Mouse (Mus musculus): Measurements from ENCODE around the gene Tiam1. TPM values are rescaled to one million over a fixed set of nuclear protein-coding genes. Genes with fewer than 3 reads are reported as not detected.

The Tiam1 gene
- polyA plus RNA-seq, 1 experiment from 2014 or later = 21.9 TPM

DNA sequence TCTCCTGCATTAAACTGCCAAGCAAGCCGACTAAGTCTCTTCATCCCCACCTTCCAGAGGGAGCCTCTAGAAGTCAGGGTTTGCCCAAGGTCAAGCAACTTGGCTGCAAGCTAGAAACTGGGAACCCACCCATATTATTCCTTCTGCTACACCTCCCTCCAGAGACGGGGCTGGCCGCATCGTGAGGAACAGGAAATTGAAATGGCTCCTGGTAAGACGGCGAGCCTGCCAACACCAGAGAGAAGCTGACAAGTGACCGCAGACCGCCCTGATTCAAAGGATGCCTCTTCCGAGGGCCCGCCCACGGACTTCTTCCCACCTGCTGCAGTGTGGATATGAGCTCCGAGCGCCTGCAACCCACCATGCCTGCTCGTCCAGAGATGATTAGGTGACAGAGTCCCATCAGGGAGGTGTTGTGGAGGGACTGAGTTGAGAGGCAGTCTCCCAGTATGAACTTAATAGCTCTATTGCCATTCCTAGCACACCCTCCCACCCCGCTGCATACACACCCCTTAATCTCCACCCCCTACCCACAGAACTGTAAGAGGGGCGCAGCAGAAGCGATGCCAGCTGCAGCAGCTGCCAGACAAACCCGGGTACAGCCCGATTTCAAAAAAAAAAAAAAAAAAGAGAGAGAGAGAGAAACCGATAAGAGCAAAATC is 246.6 kb downstream of the Tiam1 start:
- no peaks in the 10 kb centered on the region for H3K27me3 ChIP-seq
- peaks cover 12% of the 10 kb centered on the region for H3K36me3 ChIP-seq
- 86% methylated on average over 20 of the region's 20 CpGs for WGBS
- no peak overlapping the region for H3K9ac ChIP-seq
- H3K9me3 ChIP-seq = no peaks in the 10 kb centered on the region
- ATAC-seq (ENCODE audit: low read depth) = no peak
- H3K4me1 ChIP-seq (replicated peaks) = peaks cover 20% of the 10 kb centered on the region
- no peak overlapping the region for H3K4me3 ChIP-seq
- no peak overlapping the region for H3K27ac ChIP-seq (replicated peaks)
- no peak overlapping the region for H3K4me2 ChIP-seq

DNA sequence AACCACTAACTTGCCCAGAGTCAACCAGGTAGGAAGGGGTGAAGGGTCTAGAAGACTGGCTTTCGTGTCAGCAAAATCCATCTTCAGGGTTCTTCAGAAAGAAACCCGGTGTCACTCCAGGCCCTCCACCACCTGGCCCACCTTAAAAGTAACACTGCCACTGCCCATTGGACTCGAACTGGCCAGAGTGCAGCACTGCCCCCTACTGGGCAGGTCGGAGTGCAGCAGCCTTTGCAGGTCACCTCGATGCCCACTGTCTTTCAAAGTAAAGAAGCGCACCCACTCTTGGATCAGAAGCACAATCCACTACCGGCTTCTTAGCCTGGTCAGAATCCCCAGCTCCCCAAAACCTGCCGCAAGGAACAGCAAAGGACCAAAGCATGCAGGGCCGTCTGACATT is 247.2 kb downstream of the Tiam1 start:
- ATAC-seq (ENCODE audit: low read depth) = no peak

DNA sequence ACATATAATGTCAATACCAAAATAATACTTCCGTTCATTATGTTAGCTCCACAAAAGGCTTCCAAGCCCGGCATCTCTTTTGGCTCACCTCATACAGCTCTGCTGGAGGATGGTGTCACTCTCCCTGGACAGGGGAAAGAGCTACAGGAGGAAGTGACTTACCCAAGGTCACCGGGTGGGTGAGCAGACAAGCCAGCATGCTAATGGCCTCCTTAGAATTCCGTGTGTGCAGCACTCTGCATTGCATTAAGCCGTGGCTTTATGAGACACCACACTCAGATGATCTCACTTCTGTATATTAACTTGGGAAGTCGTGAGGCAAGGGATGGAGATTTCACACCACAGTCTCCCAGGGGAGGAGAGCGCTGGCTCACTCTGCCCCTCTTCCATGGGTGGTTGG is 248.3 kb downstream of the Tiam1 start:
- Histone ChIP-seq H3K9ac (no peak overlapping the region), H3K4me3 (no peak overlapping the region), H3K36me3 (peaks cover 12% of the 10 kb centered on the region), H3K9me3 (no peaks in the 10 kb centered on the region), H3K27ac (replicated peaks) (no peak overlapping the region), H3K27me3 (no peaks in the 10 kb centered on the region), H3K4me2 (no peak overlapping the region), H3K4me1 (replicated peaks) (peaks cover 18% of the 10 kb centered on the region; the same call in 1 of the 2 replicates)
- no peak for ATAC-seq (ENCODE audit: low read depth)
- WGBS = 77% methylated on average over 7 of the region's 7 CpGs

More for the DNA sequence above, 247.2 kb downstream of the Tiam1 start:
- WGBS = 79% methylated on average over 9 of the region's 9 CpGs
- Histone ChIP-seq H3K4me2 (no peak overlapping the region), H3K27me3 (no peaks in the 10 kb centered on the region), H3K4me3 (no peak overlapping the region), H3K27ac (replicated peaks) (no peak overlapping the region), H3K4me1 (replicated peaks) (peaks cover 20% of the 10 kb centered on the region), H3K9me3 (no peaks in the 10 kb centered on the region), H3K36me3 (peaks cover 12% of the 10 kb centered on the region), H3K9ac (no peak overlapping the region)

DNA sequence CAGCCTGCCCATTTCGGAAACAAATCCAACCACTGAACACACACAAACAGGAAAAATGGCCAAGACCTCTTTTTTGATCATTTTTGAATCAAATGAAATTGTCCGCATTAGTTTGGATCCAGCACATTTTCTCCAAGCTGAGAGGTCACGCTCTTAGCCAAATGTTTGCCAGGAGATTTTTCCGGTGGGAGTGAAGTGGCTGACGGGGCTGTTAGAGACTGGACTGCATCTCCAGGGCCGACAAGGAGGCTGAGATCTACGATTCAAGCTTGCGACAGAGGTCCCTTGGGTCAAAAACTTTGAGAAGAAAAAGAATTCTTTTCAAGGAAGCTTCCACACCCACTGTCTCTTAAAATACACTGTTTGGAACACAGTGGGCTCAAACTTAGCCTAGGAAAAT is 248.8 kb downstream of the Tiam1 start:
- Histone ChIP-seq H3K9me3 (no peaks in the 10 kb centered on the region), H3K27ac (replicated peaks) (no peak overlapping the region), H3K4me3 (no peak overlapping the region), H3K4me2 (no peak overlapping the region), H3K27me3 (no peaks in the 10 kb centered on the region), H3K36me3 (peaks cover 12% of the 10 kb centered on the region), H3K9ac (no peak overlapping the region), H3K4me1 (replicated peaks) (peaks cover 18% of the 10 kb centered on the region; the same call in 1 of the 2 replicates)
- no peak for ATAC-seq (ENCODE audit: low read depth)
- WGBS = 67% methylated on average over 8 of the region's 8 CpGs

DNA sequence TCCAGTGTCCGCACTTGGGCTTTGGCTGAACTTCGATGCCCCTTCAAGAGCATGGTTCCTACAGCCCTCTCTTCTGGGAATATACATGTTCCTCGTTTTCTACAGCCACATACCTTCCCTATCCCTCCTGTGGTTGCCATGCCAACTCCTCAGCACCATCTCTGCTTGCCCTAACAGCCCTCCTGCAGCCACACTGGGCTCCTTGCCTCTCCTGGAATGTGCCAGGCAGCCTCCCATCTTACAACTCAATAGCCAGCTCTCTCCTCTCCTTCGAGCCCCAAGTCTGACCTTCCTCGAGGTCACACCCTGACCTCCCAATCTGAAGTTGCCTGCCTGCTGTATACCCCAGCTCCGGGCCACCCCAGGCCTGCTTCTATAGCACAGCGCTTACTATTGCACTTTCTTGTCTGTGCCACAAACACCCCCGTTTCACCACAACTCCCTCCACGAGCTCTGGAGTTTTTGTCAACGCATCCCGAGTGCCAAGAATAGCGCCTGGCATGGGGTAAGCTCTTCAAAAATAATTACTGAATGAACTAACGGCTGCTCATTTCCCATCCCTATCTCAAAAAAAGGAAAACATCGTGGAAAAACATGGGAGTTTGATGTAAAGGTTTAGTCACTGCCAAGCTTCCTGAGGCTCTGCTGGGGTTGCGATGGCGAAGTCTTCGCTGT is 252.9 kb downstream of the Tiam1 start:
- no peak overlapping the region for H3K27ac ChIP-seq (replicated peaks)
- no peak overlapping the region for H3K4me2 ChIP-seq
- no peak for ATAC-seq (ENCODE audit: low read depth)
- H3K4me1 ChIP-seq (replicated peaks) = peaks cover 18% of the 10 kb centered on the region; the same call in 1 of the 2 replicates
- H3K9me3 ChIP-seq = no peaks in the 10 kb centered on the region
- H3K27me3 ChIP-seq = no peaks in the 10 kb centered on the region
- no peak overlapping the region for H3K9ac ChIP-seq
- WGBS = 73% methylated on average over 17 of the region's 17 CpGs
- H3K4me3 ChIP-seq = no peak overlapping the region
- peaks cover 5% of the 10 kb centered on the region; the same call in 1 of the 2 replicates for H3K36me3 ChIP-seq

DNA sequence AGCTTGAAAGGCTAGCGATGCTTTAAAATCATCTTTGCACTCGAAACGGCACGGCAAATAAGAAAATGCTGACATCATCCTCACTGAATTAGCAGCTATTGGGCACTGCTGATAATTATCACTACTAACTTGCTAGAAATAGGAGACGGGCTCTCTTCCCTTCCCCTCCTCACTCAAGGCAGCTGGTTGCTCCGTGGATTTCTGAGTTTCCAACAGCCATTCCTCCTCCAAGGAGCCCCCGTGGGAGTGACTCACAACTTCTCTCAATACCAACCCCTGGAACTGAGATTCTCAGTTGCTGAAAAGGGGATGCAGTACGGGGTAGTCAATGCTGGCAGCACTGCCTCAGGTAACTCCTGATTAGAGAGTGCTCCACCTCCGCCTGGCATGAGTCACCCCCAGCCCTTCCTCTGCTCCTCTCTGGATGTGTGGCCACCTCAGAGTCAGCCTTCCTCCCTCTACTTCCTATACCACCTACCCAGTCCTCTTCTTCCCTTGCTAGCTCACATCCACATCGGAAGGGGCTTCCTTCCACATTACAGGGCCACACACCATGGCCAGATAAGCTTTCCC is 253.6 kb downstream of the Tiam1 start:
- no peak overlapping the region for H3K4me2 ChIP-seq
- no peak overlapping the region for H3K9ac ChIP-seq
- WGBS = 72% methylated on average over 10 of the region's 10 CpGs
- no peaks in the 10 kb centered on the region for H3K27me3 ChIP-seq
- no peak overlapping the region for H3K4me3 ChIP-seq
- no peak overlapping the region for H3K27ac ChIP-seq (replicated peaks)
- H3K36me3 ChIP-seq = peaks cover 5% of the 10 kb centered on the region; the same call in 1 of the 2 replicates
- H3K9me3 ChIP-seq = no peaks in the 10 kb centered on the region
- no peak for ATAC-seq (ENCODE audit: low read depth)
- H3K4me1 ChIP-seq (replicated peaks) = peaks cover 18% of the 10 kb centered on the region; the same call in 1 of the 2 replicates

DNA sequence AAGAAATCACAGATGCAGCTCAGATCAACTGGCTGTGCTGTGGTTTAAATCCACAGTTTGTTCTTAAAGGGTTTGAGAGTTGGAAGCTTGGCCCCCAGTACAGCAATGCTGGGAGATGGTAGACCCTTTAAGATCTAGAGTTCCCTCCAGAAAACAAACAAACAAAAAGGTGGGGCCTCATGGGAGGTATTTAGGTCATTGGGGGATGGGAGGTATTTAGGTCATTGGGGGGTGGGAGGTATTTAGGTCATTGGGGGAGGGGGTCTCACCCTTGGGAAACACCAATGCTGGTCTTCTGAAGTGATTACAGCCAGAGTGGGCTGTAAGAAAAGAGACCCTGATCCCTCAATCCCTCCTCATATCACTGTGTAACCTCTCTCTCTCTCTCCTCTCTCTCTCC is 257.0 kb downstream of the Tiam1 start:
- Histone ChIP-seq H3K9ac (no peak overlapping the region), H3K27me3 (no peaks in the 10 kb centered on the region), H3K36me3 (peaks cover 12% of the 10 kb centered on the region), H3K9me3 (no peaks in the 10 kb centered on the region), H3K4me3 (no peak overlapping the region), H3K4me2 (no peak overlapping the region), H3K4me1 (replicated peaks) (peaks cover 18% of the 10 kb centered on the region; the same call in 1 of the 2 replicates), H3K27ac (replicated peaks) (no peak overlapping the region)
- no peak for ATAC-seq (ENCODE audit: low read depth)

DNA sequence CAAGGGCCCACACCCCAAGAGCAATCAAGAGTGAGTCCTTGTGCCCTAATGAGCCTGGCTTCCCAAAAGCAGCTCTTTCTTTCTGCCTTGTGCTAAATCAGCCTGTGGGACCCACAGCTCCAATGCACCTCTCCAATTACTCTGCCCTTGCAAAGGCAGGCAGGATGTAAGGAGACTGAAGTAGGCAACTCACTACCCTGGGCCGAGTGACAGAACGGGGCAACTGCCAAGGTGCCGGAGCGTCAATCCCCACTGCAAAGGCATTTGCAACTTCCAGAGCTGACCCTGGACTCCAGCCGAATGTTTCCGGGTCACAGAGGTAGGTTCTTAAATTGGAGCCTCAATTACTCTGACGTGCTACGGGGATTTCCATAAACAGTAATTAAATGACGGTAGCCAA is 257.9 kb downstream of the Tiam1 start:
- H3K4me2 ChIP-seq = no peak overlapping the region
- 78% methylated on average over 9 of the region's 9 CpGs for WGBS
- H3K4me1 ChIP-seq (replicated peaks) = peaks cover 14% of the 10 kb centered on the region; the same call in 1 of the 2 replicates
- H3K27me3 ChIP-seq = no peaks in the 10 kb centered on the region
- no peak overlapping the region for H3K27ac ChIP-seq (replicated peaks)
- no peaks in the 10 kb centered on the region for H3K9me3 ChIP-seq
- ATAC-seq (ENCODE audit: low read depth) = no peak
- H3K4me3 ChIP-seq = no peak overlapping the region
- peaks cover 12% of the 10 kb centered on the region for H3K36me3 ChIP-seq
- H3K9ac ChIP-seq = no peak overlapping the region

DNA sequence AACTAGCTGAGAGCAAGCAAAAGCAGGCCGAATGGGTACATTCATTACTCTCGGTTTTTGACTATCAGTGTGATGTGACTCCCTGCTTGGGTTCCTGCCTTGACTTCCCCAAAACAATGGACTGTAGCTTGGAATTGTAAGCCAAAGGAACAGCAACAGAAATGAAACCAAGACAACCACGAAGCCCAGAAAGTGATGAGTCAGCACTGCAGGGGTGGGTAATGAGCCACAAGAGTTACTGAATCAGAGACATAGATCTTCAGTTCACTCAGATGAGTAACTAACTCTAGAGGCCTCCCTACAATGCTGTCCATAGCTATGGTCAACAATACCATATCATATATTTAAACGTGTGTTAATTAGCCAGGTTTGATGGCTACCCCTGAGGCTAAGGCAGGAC is 259.7 kb downstream of the Tiam1 start:
- no peak overlapping the region for H3K4me2 ChIP-seq
- no peak overlapping the region for H3K27ac ChIP-seq (replicated peaks)
- no peaks in the 10 kb centered on the region for H3K27me3 ChIP-seq
- H3K36me3 ChIP-seq = peaks cover 12% of the 10 kb centered on the region
- no peaks in the 10 kb centered on the region for H3K9me3 ChIP-seq
- no peak overlapping the region for H3K9ac ChIP-seq
- no peaks in the 10 kb centered on the region for H3K4me1 ChIP-seq (replicated peaks)
- H3K4me3 ChIP-seq = no peak overlapping the region
- ATAC-seq (ENCODE audit: low read depth) = no peak
- 94% methylated on average over 4 of the region's 4 CpGs for WGBS

DNA sequence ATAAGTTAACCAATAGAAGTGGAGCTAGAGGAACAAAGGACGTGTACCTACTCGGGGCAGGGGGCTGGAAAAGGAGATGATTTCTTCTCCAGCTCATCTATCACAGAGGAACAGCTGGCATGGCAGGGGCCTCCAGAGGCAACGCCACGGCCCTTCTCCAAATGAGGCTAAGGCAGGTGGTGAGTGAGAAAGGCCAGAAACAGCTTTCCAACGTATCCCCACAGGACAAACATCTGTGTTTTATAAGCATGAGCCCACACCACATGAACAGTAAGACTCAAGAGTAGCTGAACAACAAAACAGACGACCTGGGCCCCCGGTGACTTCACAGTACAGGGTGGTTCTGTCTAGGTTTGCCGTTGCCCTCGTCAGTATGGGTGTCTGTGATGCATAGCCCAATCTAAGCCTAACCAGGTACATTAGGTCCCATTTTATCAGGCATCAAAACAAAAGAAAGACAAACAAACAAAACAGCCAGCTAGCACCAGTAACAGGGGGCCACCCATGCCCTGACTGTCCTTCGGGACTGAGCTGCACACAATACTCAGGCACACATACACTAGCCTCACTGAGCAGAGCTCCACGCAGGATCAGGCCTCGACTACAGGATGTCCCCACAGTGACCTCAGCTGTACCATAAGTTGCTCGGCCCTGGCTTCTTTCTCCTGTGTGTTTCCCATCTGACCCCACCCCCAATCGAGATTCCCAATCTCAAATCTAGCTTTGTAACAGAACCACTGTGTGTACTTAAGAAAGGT is 260.9 kb downstream of the Tiam1 start:
- no peaks in the 10 kb centered on the region for H3K27me3 ChIP-seq
- 75% methylated on average over 14 of the region's 14 CpGs for WGBS

DNA sequence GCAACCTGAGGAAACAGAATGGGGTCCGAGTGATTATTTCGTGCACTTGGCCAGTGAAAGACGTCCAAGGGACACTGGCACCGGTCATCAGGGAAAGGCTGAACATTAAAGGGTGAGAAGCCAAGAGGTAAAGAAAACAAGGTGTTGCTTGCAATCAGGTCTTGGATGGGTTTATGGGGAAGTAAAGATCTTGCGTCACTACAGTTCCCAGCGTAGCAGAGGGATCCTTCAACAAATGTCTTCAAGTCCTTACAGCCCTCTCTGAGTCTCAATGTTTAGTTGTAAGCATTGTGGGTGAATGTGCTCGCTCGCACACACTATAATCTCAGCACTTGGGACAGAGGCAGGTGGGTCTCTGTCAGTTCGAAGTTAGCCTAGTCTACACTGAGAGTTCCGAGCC is 266.4 kb downstream of the Tiam1 start:
- no peak for ATAC-seq (ENCODE audit: low read depth)
- 96% methylated on average over 10 of the region's 10 CpGs for WGBS

More for the DNA sequence above, 260.9 kb downstream of the Tiam1 start:
- peaks cover 12% of the 10 kb centered on the region for H3K36me3 ChIP-seq
- no peak overlapping the region for H3K4me2 ChIP-seq
- H3K4me3 ChIP-seq = no peak overlapping the region
- H3K27ac ChIP-seq (replicated peaks) = no peak overlapping the region
- H3K9ac ChIP-seq = no peak overlapping the region
- ATAC-seq (ENCODE audit: low read depth) = no peak
- H3K4me1 ChIP-seq (replicated peaks) = no peaks in the 10 kb centered on the region
- H3K9me3 ChIP-seq = no peaks in the 10 kb centered on the region

DNA sequence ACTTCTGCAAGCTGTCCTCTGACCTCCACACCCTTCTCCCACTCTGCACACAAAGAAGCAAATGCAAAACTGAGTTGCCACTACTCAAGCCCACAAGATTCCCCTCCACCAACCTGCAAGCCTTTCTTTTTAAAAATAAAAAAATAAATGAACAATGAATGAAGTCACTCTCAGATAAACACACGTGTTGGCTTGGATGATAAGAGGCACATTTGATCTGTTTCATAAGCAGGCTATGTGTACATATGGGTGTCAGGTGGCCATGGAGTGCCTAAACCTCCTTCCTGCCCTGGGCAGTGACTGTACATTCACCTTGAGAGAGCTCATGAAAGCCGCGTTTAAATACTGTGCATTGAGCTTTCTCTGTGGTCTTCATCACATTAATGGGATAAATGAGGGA is 267.5 kb downstream of the Tiam1 start:
- peaks cover 27% of the 10 kb centered on the region for H3K4me1 ChIP-seq (replicated peaks)
- H3K9ac ChIP-seq = no peak overlapping the region
- H3K9me3 ChIP-seq = peaks cover 6% of the 10 kb centered on the region; the same call in 1 of the 2 replicates
- H3K4me2 ChIP-seq = no peak overlapping the region
- peaks cover 16% of the 10 kb centered on the region for H3K36me3 ChIP-seq
- H3K27ac ChIP-seq (replicated peaks) = no peak overlapping the region
- WGBS = over 99% methylated on average over 3 of the region's 3 CpGs
- H3K27me3 ChIP-seq = no peaks in the 10 kb centered on the region
- no peak overlapping the region for H3K4me3 ChIP-seq
- no peak for ATAC-seq (ENCODE audit: low read depth)

More for the DNA sequence above, 266.4 kb downstream of the Tiam1 start:
- peaks cover 16% of the 10 kb centered on the region for H3K36me3 ChIP-seq
- no peaks in the 10 kb centered on the region for H3K27me3 ChIP-seq
- H3K4me3 ChIP-seq = no peak overlapping the region
- H3K9me3 ChIP-seq = peaks cover 6% of the 10 kb centered on the region; the same call in 1 of the 2 replicates
- H3K4me2 ChIP-seq = no peak overlapping the region
- H3K4me1 ChIP-seq (replicated peaks) = peaks cover 21% of the 10 kb centered on the region
- H3K27ac ChIP-seq (replicated peaks) = no peak overlapping the region
- H3K9ac ChIP-seq = no peak overlapping the region
